Mouse (Mus musculus): ENCODE results near the gene Adprm. TPM values are rescaled to one million over a fixed set of nuclear protein-coding genes. Genes with fewer than 3 reads are reported as not detected.

Gene Adprm
- polyA plus RNA-seq, 1 experiment from 2014 or later = 34.8 TPM

DNA sequence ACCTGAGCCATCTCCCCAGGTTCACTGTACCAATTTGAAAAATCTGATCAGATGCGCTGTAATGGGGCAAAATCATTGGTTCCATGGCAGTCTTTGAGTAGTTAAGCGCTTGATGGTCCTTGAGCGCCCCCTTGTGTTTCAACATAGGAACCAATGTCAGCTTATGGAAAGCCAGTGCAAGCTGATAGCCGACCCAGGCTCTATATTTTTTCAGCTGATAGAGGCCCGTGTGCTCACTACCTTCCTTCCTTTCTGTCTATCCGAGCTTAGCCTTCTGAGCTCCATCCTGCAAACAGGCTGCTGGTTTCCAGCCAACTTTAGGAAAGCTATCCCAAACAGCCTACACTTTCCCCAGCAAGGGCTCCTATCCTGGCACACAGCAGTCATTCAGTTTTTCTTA, 33.1 kb upstream of the Adprm start:
- H3K9ac ChIP-seq = no peak overlapping the region
- no peak overlapping the region for H3K4me3 ChIP-seq
- peak; percentile 38; the same call in 1 of the 2 replicates for ATAC-seq (ENCODE audit: low FRiP score, low read depth)
- no peaks in the 10 kb centered on the region for H3K36me3 ChIP-seq
- H3K27ac ChIP-seq = no peak overlapping the region
- H3K4me1 ChIP-seq = peaks cover 6% of the 10 kb centered on the region
- peaks cover 28% of the 10 kb centered on the region for H3K27me3 ChIP-seq
- H3K4me2 ChIP-seq (replicated peaks) = no peak overlapping the region
- 6% methylated on average over 6 of the region's 6 CpGs for WGBS
- no peaks in the 10 kb centered on the region for H3K9me3 ChIP-seq

GRCm38 (mm10) chr11:67083712-67084340, 31.4 kb upstream of the Adprm start:
- H3K36me3 ChIP-seq = no peaks in the 10 kb centered on the region
- H3K4me1 ChIP-seq = peaks cover 6% of the 10 kb centered on the region
- H3K4me3 ChIP-seq = no peak overlapping the region
- 45% methylated on average over 32 of the region's 32 CpGs for WGBS
- no peaks in the 10 kb centered on the region for H3K9me3 ChIP-seq
- H3K27me3 ChIP-seq = peaks cover 28% of the 10 kb centered on the region
- no peak overlapping the region for H3K4me2 ChIP-seq (replicated peaks)
- H3K27ac ChIP-seq = no peak overlapping the region
- ATAC-seq (ENCODE audit: low FRiP score, low read depth) = no peak
- H3K9ac ChIP-seq = no peak overlapping the region

DNA sequence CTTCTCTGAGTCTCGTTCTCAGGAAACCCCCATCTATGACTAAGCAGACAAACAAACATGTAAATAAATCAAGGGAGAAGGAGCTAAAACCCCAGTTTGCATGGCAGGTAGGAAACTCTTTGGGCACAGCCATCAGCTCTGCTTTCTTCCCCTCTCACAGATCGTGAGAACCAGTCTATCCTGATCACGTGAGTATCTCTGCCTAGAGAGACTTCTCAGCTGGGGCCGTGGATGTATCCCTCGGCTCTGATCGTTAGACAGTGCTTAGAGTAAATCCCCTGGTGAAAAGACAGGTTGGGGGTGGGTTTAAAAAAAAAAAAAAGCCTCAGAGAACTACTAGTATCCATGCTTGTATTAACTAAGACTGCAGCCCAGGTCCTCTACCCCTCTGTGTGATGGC, 30.8 kb upstream of the Adprm start:
- no peak overlapping the region for H3K4me3 ChIP-seq
- no peaks in the 10 kb centered on the region for H3K36me3 ChIP-seq
- no peaks in the 10 kb centered on the region for H3K9me3 ChIP-seq
- H3K4me1 ChIP-seq = peaks cover 6% of the 10 kb centered on the region
- ATAC-seq (ENCODE audit: low FRiP score, low read depth) = no peak
- 72% methylated on average over 6 of the region's 6 CpGs for WGBS
- no peak overlapping the region for H3K27ac ChIP-seq
- H3K27me3 ChIP-seq = peaks cover 28% of the 10 kb centered on the region
- no peak overlapping the region for H3K4me2 ChIP-seq (replicated peaks)
- H3K9ac ChIP-seq = no peak overlapping the region

GRCm38 (mm10) chr11:67082793-67083192, 30.4 kb upstream of the Adprm start:
- Histone ChIP-seq H3K4me3 (no peak overlapping the region), H3K9ac (no peak overlapping the region), H3K4me1 (peaks cover 6% of the 10 kb centered on the region), H3K9me3 (no peaks in the 10 kb centered on the region), H3K27ac (no peak overlapping the region), H3K27me3 (peaks cover 28% of the 10 kb centered on the region), H3K4me2 (replicated peaks) (no peak overlapping the region), H3K36me3 (no peaks in the 10 kb centered on the region)
- 88% methylated on average over 13 of the region's 13 CpGs for WGBS
- ATAC-seq (ENCODE audit: low FRiP score, low read depth) = no peak

DNA sequence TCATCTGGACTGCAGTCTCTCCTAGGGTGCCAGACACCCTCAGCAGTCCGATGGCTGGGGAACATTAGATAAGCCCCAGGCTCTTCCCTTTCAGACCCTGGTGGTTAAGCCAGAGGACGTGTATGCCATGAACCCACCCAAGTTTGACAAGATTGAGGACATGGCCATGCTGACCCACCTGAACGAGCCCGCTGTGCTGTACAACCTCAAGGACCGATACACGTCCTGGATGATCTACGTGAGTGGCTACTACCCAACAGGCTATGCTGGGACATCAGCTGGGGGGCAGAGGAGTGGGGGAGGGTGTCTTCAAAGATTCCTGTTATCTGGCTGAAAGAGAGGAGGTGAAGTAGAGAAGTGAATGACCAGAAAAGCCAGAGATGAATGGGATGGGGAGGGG, 29.8 kb upstream of the Adprm start:
- Histone ChIP-seq H3K9ac (no peak overlapping the region), H3K36me3 (no peaks in the 10 kb centered on the region), H3K4me3 (no peak overlapping the region), H3K27me3 (peaks cover 28% of the 10 kb centered on the region), H3K4me2 (replicated peaks) (no peak overlapping the region), H3K4me1 (peaks cover 6% of the 10 kb centered on the region), H3K27ac (no peak overlapping the region), H3K9me3 (no peaks in the 10 kb centered on the region)
- WGBS = 90% methylated on average over 7 of the region's 7 CpGs
- ATAC-seq (ENCODE audit: low FRiP score, low read depth) = no peak

- Histone ChIP-seq H3K9me3 (no peaks in the 10 kb centered on the region), H3K4me3 (no peak overlapping the region), H3K9ac (no peak overlapping the region), H3K36me3 (no peaks in the 10 kb centered on the region), H3K27ac (no peak overlapping the region), H3K4me2 (replicated peaks) (peak overlapping the region; percentile 31), H3K4me1 (peaks cover 2% of the 10 kb centered on the region), H3K27me3 (peaks cover 28% of the 10 kb centered on the region)
- ATAC-seq (ENCODE audit: low FRiP score, low read depth) = peak; percentile 55; the same call in 1 of the 2 replicates
- WGBS = 5% methylated on average over 11 of the region's 11 CpGs
Observed at GRCm38 (mm10) chr11:67081125-67081649, 28.8 kb upstream of the Adprm start.

DNA sequence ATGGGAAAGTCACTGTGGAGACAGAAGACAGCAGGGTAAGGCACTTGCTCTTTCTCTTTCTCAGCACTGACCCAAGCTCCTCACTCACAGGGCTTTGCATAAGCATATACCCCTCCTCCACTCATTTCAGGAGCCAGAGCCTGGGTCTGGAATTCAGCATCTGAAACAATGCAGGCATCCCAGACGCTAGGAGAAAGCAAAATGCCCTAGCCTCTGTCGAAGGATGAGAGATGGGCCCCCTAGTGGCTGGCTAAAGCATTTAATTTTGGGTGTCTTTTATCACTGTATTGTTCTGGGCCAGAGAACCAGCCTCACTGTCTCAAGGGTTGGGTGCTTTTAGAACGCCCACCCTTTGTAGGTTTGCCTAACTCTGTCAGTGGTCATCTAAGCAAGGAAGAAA, 27.8 kb upstream of the Adprm start:
- Histone ChIP-seq H3K4me3 (0 out of 2 replicates have a peak overlapping the region, but pooled peaks have one; percentile 4), H3K36me3 (no peaks in the 10 kb centered on the region), H3K27me3 (peaks cover 26% of the 10 kb centered on the region), H3K9me3 (no peaks in the 10 kb centered on the region), H3K4me2 (replicated peaks) (no peak overlapping the region), H3K4me1 (no peaks in the 10 kb centered on the region; the same call in 1 of the 2 replicates), H3K27ac (no peak overlapping the region), H3K9ac (no peak overlapping the region)
- 0 out of 2 replicates have a peak, but pooled peaks have one; percentile 46 for ATAC-seq (ENCODE audit: low FRiP score, low read depth)
- WGBS = 7% methylated on average over 3 of the region's 3 CpGs

- Histone ChIP-seq H3K9me3 (no peaks in the 10 kb centered on the region), H3K4me1 (no peaks in the 10 kb centered on the region; the same call in 1 of the 2 replicates), H3K36me3 (no peaks in the 10 kb centered on the region), H3K27ac (no peak overlapping the region), H3K4me2 (replicated peaks) (no peak overlapping the region), H3K27me3 (peaks cover 22% of the 10 kb centered on the region), H3K9ac (no peak overlapping the region), H3K4me3 (0 out of 2 replicates have a peak overlapping the region, but pooled peaks have one; percentile 4)
- WGBS = 71% methylated on average over 11 of the region's 11 CpGs
- ATAC-seq (ENCODE audit: low FRiP score, low read depth) = no peak
Observed at GRCm38 (mm10) chr11:67079740-67080139, 27.3 kb upstream of the Adprm start.

GRCm38 (mm10) chr11:67078888-67079287, 26.5 kb upstream of the Adprm start:
- Histone ChIP-seq H3K9me3 (no peaks in the 10 kb centered on the region), H3K4me3 (no peak overlapping the region), H3K36me3 (no peaks in the 10 kb centered on the region), H3K27ac (no peak overlapping the region), H3K4me1 (no peaks in the 10 kb centered on the region; the same call in 1 of the 2 replicates), H3K4me2 (replicated peaks) (no peak overlapping the region), H3K9ac (no peak overlapping the region), H3K27me3 (peaks cover 14% of the 10 kb centered on the region)
- 89% methylated on average over 6 of the region's 6 CpGs for WGBS
- ATAC-seq (ENCODE audit: low FRiP score, low read depth) = no peak

- no peaks in the 10 kb centered on the region for H3K9me3 ChIP-seq
- H3K9ac ChIP-seq = no peak within 1 kb of the TSS
- no peak within 1 kb of the TSS for H3K4me3 ChIP-seq
- no peaks in the 10 kb centered on the region for H3K36me3 ChIP-seq
- no peak for ATAC-seq (ENCODE audit: low FRiP score, low read depth)
- H3K4me1 ChIP-seq = no peaks in the 10 kb centered on the region; the same call in 1 of the 2 replicates
- 81% methylated on average over 5 of the region's 5 CpGs for WGBS
- H3K27ac ChIP-seq = no peak within 1 kb of the TSS
- H3K27me3 ChIP-seq = peaks cover 6% of the 10 kb centered on the region
- H3K4me2 ChIP-seq (replicated peaks) = no peak within 1 kb of the TSS
Observed at GRCm38 (mm10) chr11:67078000-67078399, 25.6 kb upstream of the Adprm start, which contains the start of gene Myh3. Myh3 (plus strand) TSS chr11:67078300.

- H3K27me3 ChIP-seq = 0 out of 2 replicates have a peak, but pooled peaks cover 3% of the 10 kb centered on the region
- H3K9me3 ChIP-seq = no peaks in the 10 kb centered on the region
- H3K9ac ChIP-seq = no peak overlapping the region
- H3K4me2 ChIP-seq (replicated peaks) = no peak overlapping the region
- WGBS = 44% methylated on average over 3 of the region's 3 CpGs
- H3K4me1 ChIP-seq = no peaks in the 10 kb centered on the region; the same call in 1 of the 2 replicates
- no peaks in the 10 kb centered on the region for H3K36me3 ChIP-seq
- H3K27ac ChIP-seq = no peak overlapping the region
- ATAC-seq (ENCODE audit: low FRiP score, low read depth) = no peak
- H3K4me3 ChIP-seq = no peak overlapping the region
Observed at GRCm38 (mm10) chr11:67077435-67077834, 25.0 kb upstream of the Adprm start.

DNA sequence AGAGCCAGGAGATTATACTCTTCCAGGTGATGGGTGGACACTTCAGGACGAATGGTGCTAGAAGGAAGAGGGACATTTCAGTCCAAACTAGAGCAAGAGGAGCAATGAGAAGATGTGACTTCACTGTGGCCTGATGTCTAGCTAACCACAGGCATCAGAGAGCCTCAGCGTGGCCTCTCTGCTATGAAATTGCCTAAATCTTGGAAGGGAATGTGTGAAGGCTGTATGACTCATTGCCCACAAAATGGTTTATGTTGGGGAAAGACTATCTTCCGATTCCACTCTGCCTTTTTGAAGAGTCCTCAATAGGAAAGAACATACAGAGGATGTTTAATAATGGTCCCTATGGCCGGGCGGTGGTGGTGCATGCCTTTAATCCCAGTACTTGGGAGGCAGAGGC, 24.4 kb upstream of the Adprm start:
- Histone ChIP-seq H3K4me2 (replicated peaks) (no peak overlapping the region), H3K27me3 (no peaks in the 10 kb centered on the region), H3K4me3 (no peak overlapping the region), H3K27ac (no peak overlapping the region), H3K4me1 (no peaks in the 10 kb centered on the region; the same call in 1 of the 2 replicates), H3K9ac (no peak overlapping the region), H3K36me3 (no peaks in the 10 kb centered on the region), H3K9me3 (no peaks in the 10 kb centered on the region)
- ATAC-seq (ENCODE audit: low FRiP score, low read depth) = no peak
- 86% methylated on average over 5 of the region's 5 CpGs for WGBS

Measured in limb, embryonic 13.5 days (tissue).